Mouse (Mus musculus) neural tube, embryonic 10.5 days (tissue): Measurements from ENCODE around the gene Cdkal1.

Source experiments
- DNase-seq: peaks from one replicate; pipeline ENCODE4 v3.0.0-alpha.2; 2017; ENCODE audit warnings: low spot score; ENCODE audit errors: extremely low spot score

Cdkal1 gene

GRCm38 (mm10) chr13:29195722-29196121 is 659.8 kb downstream of the Cdkal1 start:
- no peak for DNase-seq

DNA sequence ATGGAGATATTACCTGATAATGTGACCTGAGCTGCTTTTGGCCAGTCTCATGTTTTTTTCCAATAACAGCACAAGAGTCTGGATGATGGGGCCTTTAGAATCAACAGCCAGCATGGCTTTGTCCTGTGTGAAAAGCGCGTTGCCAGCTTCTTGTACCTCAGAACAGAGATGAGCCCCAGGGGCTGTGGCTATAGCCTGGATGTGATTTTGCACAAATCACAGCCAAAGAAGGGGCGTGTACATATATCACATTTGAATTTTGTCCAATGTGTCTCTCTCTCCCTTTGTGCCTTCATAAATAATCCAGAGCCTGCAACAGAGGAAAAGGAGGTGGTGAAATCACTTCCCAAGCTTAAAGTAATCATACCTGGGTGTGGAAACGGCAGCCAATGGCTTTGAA is 660.5 kb downstream of the Cdkal1 start:
- no peak for DNase-seq

DNA sequence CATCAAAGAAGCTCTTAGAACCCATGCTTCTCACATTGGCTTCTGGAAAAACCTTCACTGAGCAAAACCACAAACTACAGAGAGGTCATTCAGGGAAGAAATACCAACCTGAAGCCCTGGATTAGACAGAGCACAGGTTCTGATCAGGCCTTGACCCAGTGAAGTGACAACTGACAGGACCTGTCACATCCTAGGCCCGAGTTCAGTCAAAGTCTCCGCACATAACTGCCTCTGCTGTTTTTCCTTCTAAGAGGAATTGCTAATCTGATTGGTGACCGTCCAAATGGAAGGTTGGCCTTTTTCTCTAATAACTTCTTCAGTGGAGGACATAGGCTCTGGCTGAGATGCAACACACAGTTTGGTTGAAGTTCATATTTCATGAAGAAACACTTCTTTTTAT is 662.8 kb downstream of the Cdkal1 start:
- no peak for DNase-seq

- DNase-seq: no peak
These were observed 664.9 kb downstream of the Cdkal1 start for GRCm38 (mm10) chr13:29190548-29190947.

- DNase-seq: no peak
These were observed 668.7 kb downstream of the Cdkal1 start for GRCm38 (mm10) chr13:29186748-29187147.

- no peak for DNase-seq
These were observed 669.9 kb downstream of the Cdkal1 start for GRCm38 (mm10) chr13:29185545-29185944.

GRCm38 (mm10) chr13:29184545-29184944 is 670.9 kb downstream of the Cdkal1 start:
- no peak for DNase-seq

DNA sequence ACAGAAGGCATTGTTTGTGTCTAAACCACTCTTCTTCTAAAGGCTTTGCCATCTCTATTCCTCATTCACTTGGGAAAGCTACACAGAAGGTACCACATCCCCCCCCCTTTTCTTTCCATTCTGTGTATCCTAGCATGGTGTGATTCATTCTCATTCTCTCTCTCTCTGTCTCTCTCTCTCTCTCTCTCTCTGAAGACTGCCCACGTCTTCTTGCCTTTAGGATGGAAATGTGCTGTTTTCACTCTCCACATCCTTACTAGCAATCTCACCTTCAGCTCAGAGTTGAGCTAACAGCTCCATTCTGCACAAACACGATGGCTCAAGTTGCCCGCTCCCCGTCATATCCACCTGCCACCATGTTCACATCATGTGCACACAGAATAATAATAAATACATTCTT is 675.6 kb downstream of the Cdkal1 start:
- DNase-seq: no peak

- no peak for DNase-seq
These were observed 676.2 kb downstream of the Cdkal1 start for GRCm38 (mm10) chr13:29179260-29179659.

GRCm38 (mm10) chr13:29177889-29178486 is 677.5 kb downstream of the Cdkal1 start:
- no peak for DNase-seq

DNA sequence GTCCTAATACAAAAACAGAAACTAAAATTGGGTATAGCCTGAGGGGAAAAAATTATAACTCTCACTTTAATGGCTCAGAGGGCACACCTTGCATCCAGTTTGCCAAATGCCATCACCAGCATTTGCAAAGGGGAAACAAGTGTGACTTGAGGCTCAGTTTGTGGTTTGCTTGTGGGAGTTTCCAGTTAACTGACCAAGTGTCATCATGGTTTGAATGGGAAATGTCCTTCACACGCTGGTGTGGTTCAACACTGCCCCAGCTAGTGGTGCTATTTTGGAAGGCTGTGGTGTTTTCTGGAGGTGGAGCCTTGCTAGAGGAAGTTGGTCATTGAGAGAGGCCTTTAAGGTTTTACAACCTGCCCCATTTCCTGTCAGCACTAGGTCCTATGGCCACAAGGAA is 686.1 kb downstream of the Cdkal1 start:
- no peak for DNase-seq

GRCm38 (mm10) chr13:29164845-29165524 is 690.5 kb downstream of the Cdkal1 start:
- DNase-seq: no peak

DNA sequence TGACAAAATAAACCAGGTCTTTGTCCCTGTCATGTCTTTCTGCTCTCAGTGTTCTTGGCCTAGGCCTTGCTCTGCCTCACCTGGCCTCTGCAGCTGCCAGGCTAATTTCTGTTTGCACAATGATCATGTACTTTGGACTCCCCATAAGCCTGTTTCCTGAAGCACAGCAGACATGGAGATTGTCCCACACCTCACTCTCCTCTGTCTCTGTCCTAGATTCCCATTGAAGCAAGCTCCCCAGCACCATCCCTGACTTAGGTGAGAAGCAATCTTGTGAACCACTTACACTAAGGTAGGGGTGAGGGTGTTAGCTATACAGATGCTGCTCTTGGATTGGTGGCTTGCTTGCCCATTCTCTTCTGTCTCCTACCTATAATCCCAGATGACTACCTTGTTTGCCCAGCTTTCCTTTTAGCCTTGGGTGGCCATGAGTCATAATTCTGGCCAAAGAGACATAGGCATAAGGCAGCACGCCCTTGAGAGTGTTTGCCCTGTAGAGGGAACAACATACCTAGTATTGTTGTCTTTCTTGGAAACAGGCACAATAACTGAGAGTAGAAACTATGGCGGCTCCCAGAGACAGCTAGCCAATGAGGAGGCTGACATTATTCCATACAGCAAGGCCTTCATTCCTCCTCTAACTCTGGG is 692.5 kb downstream of the Cdkal1 start:
- DNase-seq: no peak

- DNase-seq: no peak
These were observed 693.0 kb downstream of the Cdkal1 start for GRCm38 (mm10) chr13:29162444-29162843.

DNA sequence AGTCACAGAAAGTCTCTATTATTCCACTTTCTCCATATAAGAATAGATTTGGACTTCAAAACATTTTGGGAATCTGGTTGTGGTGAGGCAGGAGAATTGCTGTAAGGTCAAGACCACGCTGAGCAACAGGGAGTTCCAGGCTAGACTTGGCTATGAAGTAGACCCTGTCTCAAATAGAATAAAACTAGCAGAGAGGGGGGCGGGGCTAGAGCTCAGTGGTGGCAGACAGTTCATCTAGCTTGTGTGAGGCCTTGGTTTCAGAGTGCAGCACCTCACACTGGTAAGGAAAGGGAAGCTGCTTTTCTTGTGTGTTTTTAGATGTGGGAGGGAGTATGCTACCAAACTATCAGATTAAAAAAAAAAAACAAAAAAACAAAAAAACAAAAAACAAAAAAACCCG is 694.0 kb downstream of the Cdkal1 start:
- no peak for DNase-seq

DNA sequence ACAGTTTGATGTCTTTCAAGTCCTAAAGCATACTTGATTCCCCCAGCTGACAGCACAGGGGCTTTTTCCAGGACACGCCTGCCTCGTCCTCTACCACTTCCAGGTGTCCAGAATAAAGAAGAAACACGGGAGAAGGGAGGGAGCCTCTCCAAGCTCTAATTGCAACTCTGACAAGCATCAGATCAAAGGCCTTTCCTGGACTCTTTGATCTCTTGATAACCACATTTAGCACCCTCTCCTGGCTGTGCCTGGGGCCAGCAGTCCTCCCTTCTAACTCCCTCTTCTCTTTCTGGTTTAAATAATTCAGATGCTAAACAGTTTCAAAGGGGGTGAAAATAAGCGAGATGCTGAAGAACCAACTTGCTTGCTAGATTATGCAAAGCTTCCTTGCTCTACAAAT is 698.8 kb downstream of the Cdkal1 start:
- DNase-seq: no peak

- no peak for DNase-seq
These were observed 700.2 kb downstream of the Cdkal1 start for GRCm38 (mm10) chr13:29155297-29155696.

- no peak for DNase-seq
These were observed 705.4 kb downstream of the Cdkal1 start for GRCm38 (mm10) chr13:29150120-29150519.

- DNase-seq: no peak
These were observed 706.1 kb downstream of the Cdkal1 start for GRCm38 (mm10) chr13:29149404-29149803.

GRCm38 (mm10) chr13:29148616-29149015 is 706.9 kb downstream of the Cdkal1 start:
- no peak for DNase-seq
